Mouse (Mus musculus) embryonic facial prominence, embryonic 15.5 days (tissue): ENCODE measurements around the gene Pik3ap1. TPM values are rescaled to one million over a fixed set of nuclear protein-coding genes. Genes with fewer than 3 reads are reported as not detected.

Experiments
- ATAC-seq: fragments of 200-750 bp; cut with Nextera tagmentation; 2 replicates; pipeline ENCODE4 v1.8.0; 2017; ENCODE audit warnings: low read depth, moderate TSS enrichment; ENCODE audit not compliant: insufficient number of reproducible peaks, low FRiP score, low TSS enrichment
- H3K27ac ChIP-seq: fragments of 300-500 bp; sonication (generic); replicated peaks from 2 replicates; pipeline ENCODE4 v1.5.1; 2015; ENCODE audit warnings: mild to moderate bottlenecking, inconsistent platforms
- H3K27me3 ChIP-seq: fragments of 300-500 bp; sonication (generic); 2 replicates; pipeline ENCODE4 v1.6.1; 2015; ENCODE audit warnings: inconsistent platforms
- H3K36me3 ChIP-seq: fragments of 300-500 bp; sonication (generic); 2 replicates; pipeline ENCODE4 v1.6.1; 2015; ENCODE audit warnings: mild to moderate bottlenecking, inconsistent platforms
- H3K4me1 ChIP-seq: fragments of 300-500 bp; sonication (generic); 2 replicates; pipeline ENCODE4 v1.6.1; 2015; ENCODE audit warnings: inconsistent platforms
- H3K4me2 ChIP-seq: fragments of 300-500 bp; sonication (generic); replicated peaks from 2 replicates; pipeline ENCODE4 v1.6.1; 2015; ENCODE audit warnings: mild to moderate bottlenecking, inconsistent platforms
- H3K4me3 ChIP-seq: fragments of 300-500 bp; sonication (generic); replicated peaks from 2 replicates; pipeline ENCODE4 v1.5.1; 2015; ENCODE audit warnings: mild to moderate bottlenecking, inconsistent platforms
- H3K9ac ChIP-seq: fragments of 300-500 bp; sonication (generic); 2 replicates; pipeline ENCODE4 v1.6.1; 2015; ENCODE audit warnings: inconsistent platforms
- H3K9me3 ChIP-seq: fragments of 300-500 bp; sonication (generic); replicated peaks from 2 replicates; pipeline ENCODE4 v1.6.1; 2016; ENCODE audit warnings: inconsistent platforms
- WGBS: fragments of 180-500 bp; shearing (Covaris S2); methylation state at CpG from one replicate; pipeline ENCODE4 v1.1.7; 2015; 5-methylcytosine and 5-hydroxymethylcytosine counted together
- polyA plus RNA-seq: library from polyadenylated mRNA; unstranded; fragments of >200 nt; fragmentation: Nextera tagmentation; extraction: Ambion mirVana; gene quantifications from 2 replicates; pipeline ENCODE4 v1.2.1, GENCODE M21; 2015

Pik3ap1 gene
- polyA plus RNA-seq, 1 experiment from 2014 or later, result 3.4 TPM

- Histone ChIP-seq H3K4me3 (no peak overlapping the region), H3K9me3 (no peaks in the 10 kb centered on the region), H3K36me3 (no peaks in the 10 kb centered on the region), H3K4me2 (no peak overlapping the region), H3K4me1 (no peaks in the 10 kb centered on the region), H3K27ac (no peak overlapping the region), H3K27me3 (0 out of 2 replicates have a peak, but pooled peaks cover 3% of the 10 kb centered on the region), H3K9ac (no peak overlapping the region)
- 68% methylated on average over 7 of the region's 7 CpGs for WGBS
- ATAC-seq, result no peak
Measured at GRCm38 (mm10) chr19:41270906-41271305, 114.0 kb downstream of the Pik3ap1 start.

- Histone ChIP-seq H3K9ac (no peak overlapping the region), H3K36me3 (no peaks in the 10 kb centered on the region), H3K4me1 (no peaks in the 10 kb centered on the region), H3K27ac (no peak overlapping the region), H3K9me3 (no peaks in the 10 kb centered on the region), H3K4me2 (no peak overlapping the region), H3K4me3 (no peak overlapping the region), H3K27me3 (0 out of 2 replicates have a peak, but pooled peaks cover 3% of the 10 kb centered on the region)
- WGBS, result 63% methylated on average over 9 of the region's 9 CpGs
- no peak; the same call in 1 of the 2 replicates for ATAC-seq
Measured at GRCm38 (mm10) chr19:41270151-41270727, 114.7 kb downstream of the Pik3ap1 start.

GRCm38 (mm10) chr19:41266251-41266901 lies 118.5 kb downstream of the Pik3ap1 start:
- H3K9ac ChIP-seq, result no peak overlapping the region
- no peaks in the 10 kb centered on the region for H3K27me3 ChIP-seq
- WGBS, result 57% methylated on average over 8 of the region's 8 CpGs
- H3K27ac ChIP-seq, result no peak overlapping the region
- no peaks in the 10 kb centered on the region for H3K9me3 ChIP-seq
- H3K36me3 ChIP-seq, result no peaks in the 10 kb centered on the region
- ATAC-seq, result no peak
- H3K4me2 ChIP-seq, result no peak overlapping the region
- H3K4me1 ChIP-seq, result peaks cover 11% of the 10 kb centered on the region; the same call in 1 of the 2 replicates
- no peak overlapping the region for H3K4me3 ChIP-seq

- Histone ChIP-seq H3K9ac (peak overlapping the region; percentile 96), H3K27me3 (no peaks in the 10 kb centered on the region), H3K4me3 (peak overlapping the region; percentile 91), H3K36me3 (no peaks in the 10 kb centered on the region), H3K4me2 (peak overlapping the region; percentile 61), H3K9me3 (no peaks in the 10 kb centered on the region), H3K4me1 (peaks cover 22% of the 10 kb centered on the region; the same call in 1 of the 2 replicates), H3K27ac (peak overlapping the region; percentile 98)
- ATAC-seq, result no peak
- 27% methylated on average over 13 of the region's 13 CpGs for WGBS
Measured at GRCm38 (mm10) chr19:41264331-41264799, 120.5 kb downstream of the Pik3ap1 start.

- peak within 1 kb of the TSS; percentile 96 for H3K9ac ChIP-seq
- no peaks in the 10 kb centered on the region for H3K36me3 ChIP-seq
- under 1% methylated on average over 95 of the region's 98 CpGs for WGBS
- peak; percentile 93 for ATAC-seq
- H3K4me2 ChIP-seq, result peak within 1 kb of the TSS; percentile 61
- H3K9me3 ChIP-seq, result no peaks in the 10 kb centered on the region
- peaks cover 22% of the 10 kb centered on the region; the same call in 1 of the 2 replicates for H3K4me1 ChIP-seq
- no peaks in the 10 kb centered on the region for H3K27me3 ChIP-seq
- peak within 1 kb of the TSS; percentile 98 for H3K27ac ChIP-seq
- H3K4me3 ChIP-seq, result peak within 1 kb of the TSS; percentile 91
Measured at GRCm38 (mm10) chr19:41263630-41264295, 121.1 kb downstream of the Pik3ap1 start, which contains the start of gene Tm9sf3. TSS of gene Tm9sf3 (minus strand) at chr19:41263997.

- peak; percentile 81 for ATAC-seq
- H3K4me2 ChIP-seq, result peak overlapping the region; percentile 61
- H3K27me3 ChIP-seq, result no peaks in the 10 kb centered on the region
- peak overlapping the region; percentile 91 for H3K4me3 ChIP-seq
- peak overlapping the region; percentile 96 for H3K9ac ChIP-seq
- 4% methylated on average over 51 of the region's 51 CpGs for WGBS
- H3K27ac ChIP-seq, result peak overlapping the region; percentile 98
- H3K9me3 ChIP-seq, result no peaks in the 10 kb centered on the region
- H3K36me3 ChIP-seq, result no peaks in the 10 kb centered on the region
- peaks cover 22% of the 10 kb centered on the region; the same call in 1 of the 2 replicates for H3K4me1 ChIP-seq
Measured at GRCm38 (mm10) chr19:41262712-41263629, 121.9 kb downstream of the Pik3ap1 start.

GRCm38 (mm10) chr19:41260736-41261135 lies 124.2 kb downstream of the Pik3ap1 start:
- 82% methylated on average over 3 of the region's 3 CpGs for WGBS
- no peak for ATAC-seq
- H3K27me3 ChIP-seq, result no peaks in the 10 kb centered on the region

GRCm38 (mm10) chr19:41259256-41259655 lies 125.6 kb downstream of the Pik3ap1 start:
- WGBS, result 74% methylated on average over 6 of the region's 6 CpGs
- Histone ChIP-seq H3K9ac (no peak overlapping the region), H3K4me1 (peaks cover 17% of the 10 kb centered on the region; the same call in 1 of the 2 replicates), H3K36me3 (no peaks in the 10 kb centered on the region), H3K4me2 (no peak overlapping the region), H3K9me3 (no peaks in the 10 kb centered on the region), H3K4me3 (no peak overlapping the region), H3K27ac (no peak overlapping the region), H3K27me3 (no peaks in the 10 kb centered on the region)
- ATAC-seq, result no peak

More at GRCm38 (mm10) chr19:41260736-41261135, 124.2 kb downstream of the Pik3ap1 start:
- Histone ChIP-seq H3K27ac (no peak overlapping the region), H3K9ac (no peak overlapping the region), H3K9me3 (no peaks in the 10 kb centered on the region), H3K36me3 (no peaks in the 10 kb centered on the region), H3K4me2 (no peak overlapping the region), H3K4me1 (peaks cover 22% of the 10 kb centered on the region; the same call in 1 of the 2 replicates), H3K4me3 (no peak overlapping the region)

- Histone ChIP-seq H3K27ac (no peak overlapping the region), H3K9ac (no peak overlapping the region), H3K36me3 (no peaks in the 10 kb centered on the region), H3K4me3 (no peak overlapping the region), H3K9me3 (no peaks in the 10 kb centered on the region), H3K4me2 (no peak overlapping the region), H3K4me1 (peaks cover 17% of the 10 kb centered on the region; the same call in 1 of the 2 replicates), H3K27me3 (no peaks in the 10 kb centered on the region)
- WGBS, result 43% methylated on average over 2 of the region's 2 CpGs
- no peak for ATAC-seq
Measured at GRCm38 (mm10) chr19:41258707-41259106, 126.2 kb downstream of the Pik3ap1 start.

GRCm38 (mm10) chr19:41254584-41254983 lies 130.3 kb downstream of the Pik3ap1 start:
- Histone ChIP-seq H3K36me3 (peaks cover 7% of the 10 kb centered on the region; the same call in 1 of the 2 replicates), H3K4me1 (no peaks in the 10 kb centered on the region), H3K4me3 (no peak overlapping the region), H3K27ac (no peak overlapping the region), H3K27me3 (no peaks in the 10 kb centered on the region), H3K9ac (no peak overlapping the region), H3K9me3 (no peaks in the 10 kb centered on the region), H3K4me2 (no peak overlapping the region)
- ATAC-seq, result no peak
- WGBS, result 75% methylated on average over 5 of the region's 5 CpGs
